Mouse (Mus musculus) embryonic facial prominence, embryonic 14.5 days (tissue): ENCODE measurements around the gene Prr14. TPM values are rescaled to one million over a fixed set of nuclear protein-coding genes. Genes with fewer than 3 reads are reported as not detected.
"Not testable (repeated sequence)": the region's sequence is repeated elsewhere in the genome, so short reads cannot be mapped to it uniquely, and the experiment has no call there.

Experiments
- ATAC-seq: fragments of 200-750 bp; cut with Nextera tagmentation; 2 replicates; pipeline ENCODE4 v1.8.0; 2017; ENCODE audit warnings: low read depth, moderate number of reproducible peaks, moderate TSS enrichment
- DNase-seq: peaks from one replicate; pipeline ENCODE4 v3.0.0-alpha.2; 2015; ENCODE audit warnings: low spot score
- H3K27ac ChIP-seq: fragments of 300-500 bp; sonication (generic); replicated peaks from 2 replicates; pipeline ENCODE4 v1.5.1; 2014; ENCODE audit warnings: low read depth, mild to moderate bottlenecking, low read length, moderate library complexity
- H3K27me3 ChIP-seq: fragments of 300-500 bp; sonication (generic); replicated peaks from 2 replicates; pipeline ENCODE4 v1.6.1; 2014; ENCODE audit warnings: low read length; ENCODE audit not compliant: control insufficient read depth, insufficient read depth
- H3K36me3 ChIP-seq: fragments of 300-500 bp; sonication (generic); 2 replicates; pipeline ENCODE4 v1.6.1; 2014; ENCODE audit warnings: low read length, mixed read lengths; ENCODE audit not compliant: control insufficient read depth, insufficient read depth
- H3K4me1 ChIP-seq: fragments of 300-500 bp; sonication (generic); 2 replicates; pipeline ENCODE4 v1.6.1; 2014; ENCODE audit warnings: antibody characterized with exemption, low read length; ENCODE audit not compliant: control insufficient read depth, insufficient read depth
- H3K4me2 ChIP-seq: fragments of 300-500 bp; sonication (generic); 2 replicates; pipeline ENCODE4 v1.6.1; 2014; ENCODE audit warnings: low read depth, mild to moderate bottlenecking, low read length, moderate library complexity, mixed read lengths
- H3K4me3 ChIP-seq: fragments of 300-500 bp; sonication (generic); 2 replicates; pipeline ENCODE4 v1.5.1; 2014; ENCODE audit warnings: low read depth, mild to moderate bottlenecking, low read length
- H3K9ac ChIP-seq: fragments of 300-500 bp; sonication (generic); 2 replicates; pipeline ENCODE4 v1.6.1; 2014; ENCODE audit warnings: low read depth, mild to moderate bottlenecking, low read length, moderate library complexity, mixed read lengths
- H3K9me3 ChIP-seq: fragments of 300-500 bp; sonication (generic); 2 replicates; pipeline ENCODE4 v1.6.1; 2016; ENCODE audit warnings: low read length; ENCODE audit not compliant: control insufficient read depth
- WGBS: fragments of 180-500 bp; shearing (Covaris S2); extraction: QIAGEN DNeasy Blood & Tissue Kit; methylation state at CpG from one replicate; pipeline ENCODE4 v1.1.7; 2014; 5-methylcytosine and 5-hydroxymethylcytosine counted together
- polyA plus RNA-seq: library from polyadenylated mRNA; unstranded; fragments of >200 nt; fragmentation: Nextera tagmentation; extraction: Ambion mirVana; gene quantifications from 2 replicates; pipeline ENCODE4 v1.2.1, GENCODE M21; 2014

Prr14 gene
- 40.4 and 41.9 TPM in 2 replicates for polyA plus RNA-seq

DNA sequence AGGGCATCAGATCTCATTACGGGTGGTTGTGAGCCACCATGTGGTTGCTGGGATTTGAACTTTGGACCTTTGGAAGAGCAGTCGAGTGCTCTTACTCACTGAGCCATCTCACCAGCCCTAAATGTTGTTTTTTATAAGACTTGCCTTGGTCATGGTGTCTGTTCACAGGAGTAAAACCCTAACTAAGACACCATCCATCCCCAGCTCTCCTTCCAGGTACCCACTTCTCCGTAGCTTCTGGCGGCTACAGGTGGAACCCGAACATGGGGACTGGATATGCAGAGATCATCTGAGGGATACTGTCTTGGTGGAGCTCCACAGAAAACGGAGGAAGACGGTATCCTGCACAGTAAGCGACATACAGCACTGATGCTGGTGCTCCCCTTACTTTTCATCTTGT, at the start of gene Prr14:
Gene Prr14 (plus strand): TSS at position 301 of the 400 bp plus-strand sequence.
- peaks cover 52% of the 10 kb centered on the region for H3K36me3 ChIP-seq

GRCm38 (mm10) chr7:127411418-127411817, 48.0 kb upstream of the Prr14 start:
- no peak overlapping the region for H3K9ac ChIP-seq
- DNase-seq (no peak), ATAC-seq (no peak)
- H3K4me2 ChIP-seq = no peak overlapping the region
- H3K27ac ChIP-seq = no peak overlapping the region
- H3K9me3 ChIP-seq = no peaks in the 10 kb centered on the region
- H3K36me3 ChIP-seq = no peaks in the 10 kb centered on the region
- WGBS = 77% methylated on average over 2 of the region's 2 CpGs
- H3K27me3 ChIP-seq = no peaks in the 10 kb centered on the region
- no peak overlapping the region for H3K4me3 ChIP-seq
- H3K4me1 ChIP-seq = no peaks in the 10 kb centered on the region

More for the DNA sequence above, at the start of gene Prr14:
- DNase-seq, H3K9me3 ChIP-seq, H3K27ac ChIP-seq, H3K9ac ChIP-seq, H3K4me1 ChIP-seq, H3K4me3 ChIP-seq, H3K27me3 ChIP-seq, H3K4me2 ChIP-seq, ATAC-seq: not testable (repeated sequence)
- 96% methylated on average over 8 of the region's 8 CpGs for WGBS

DNA sequence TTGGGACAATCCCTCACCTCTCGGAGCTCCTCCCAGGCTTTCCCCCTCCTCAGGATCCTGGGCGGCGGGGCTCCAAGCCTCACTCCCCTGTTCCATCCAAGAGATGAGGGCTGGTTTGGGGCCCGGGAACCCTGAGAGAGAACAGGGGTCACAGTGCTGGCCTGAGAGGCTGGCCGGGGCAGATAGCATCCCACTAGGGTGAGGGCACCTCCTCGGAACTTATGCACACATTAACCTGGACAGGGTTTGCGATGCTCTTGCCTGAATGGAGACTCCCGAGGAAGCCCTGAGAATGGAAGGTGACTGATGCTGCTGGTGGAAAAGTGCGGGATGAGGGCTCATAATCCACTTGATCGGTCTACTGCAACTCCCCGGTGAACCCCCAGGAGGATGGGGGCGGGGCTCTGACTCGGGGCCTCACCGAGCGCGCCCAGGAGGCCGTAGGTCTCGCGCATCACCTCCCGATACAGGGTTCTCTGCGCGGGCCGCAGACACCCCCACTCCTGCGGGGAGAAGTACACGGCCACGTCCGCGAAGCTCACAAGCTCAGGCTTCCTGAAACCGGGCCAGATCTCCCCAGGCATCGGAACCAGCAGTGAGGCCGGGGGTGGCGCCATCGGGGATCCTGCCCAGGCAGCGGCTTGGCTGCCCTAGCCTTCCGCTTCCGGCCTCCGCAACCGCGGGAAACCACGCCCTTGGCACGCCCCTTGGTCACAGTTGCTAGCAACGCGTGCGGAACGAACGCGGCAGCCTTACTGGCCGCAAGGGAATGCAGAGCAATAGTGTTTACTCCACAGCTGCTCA, 37.8 kb upstream of the Prr14 start, which contains the start of gene Zfp688:
Gene Zfp688 (minus strand): TSS at position 681 of the 804 bp plus-strand sequence.
- H3K27ac ChIP-seq = peak within 1 kb of the TSS; percentile 45; the same call in 1 of the 2 replicates
- H3K9me3 ChIP-seq = no peaks in the 10 kb centered on the region
- peaks cover 9% of the 10 kb centered on the region; the same call in 1 of the 2 replicates for H3K36me3 ChIP-seq
- DNase-seq (peak; percentile 95), ATAC-seq (peak; percentile 98)
- peak within 1 kb of the TSS; percentile 78 for H3K4me3 ChIP-seq
- H3K4me2 ChIP-seq = peak within 1 kb of the TSS; percentile 96
- 0 out of 2 replicates have a peak, but pooled peaks cover 3% of the 10 kb centered on the region for H3K27me3 ChIP-seq
- peak within 1 kb of the TSS; percentile 83 for H3K9ac ChIP-seq
- peaks cover 5% of the 10 kb centered on the region; the same call in 1 of the 2 replicates for H3K4me1 ChIP-seq
- under 1% methylated on average over 37 of the region's 48 CpGs for WGBS

DNA sequence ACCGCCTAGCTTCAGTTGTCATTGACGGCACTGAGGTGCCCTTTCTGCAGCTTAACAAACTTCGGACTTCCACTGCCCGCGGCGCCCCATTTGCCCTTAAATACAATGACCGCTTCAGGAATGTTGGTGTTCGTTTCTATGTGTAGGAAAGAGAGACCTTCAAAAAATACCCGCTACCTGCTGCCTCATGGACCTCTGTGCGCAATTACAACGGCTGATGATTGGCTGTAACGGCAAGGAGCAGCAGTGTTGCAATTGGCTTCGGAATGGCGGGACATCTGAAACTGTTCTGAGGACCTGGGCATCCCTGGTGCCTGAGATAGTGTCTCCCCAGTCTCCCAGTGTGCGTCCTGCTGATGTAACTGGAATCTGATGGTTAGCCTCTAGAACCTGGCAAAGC, 37.2 kb upstream of the Prr14 start:
- peak overlapping the region; percentile 83 for H3K9ac ChIP-seq
- WGBS = 2% methylated on average over 15 of the region's 15 CpGs
- H3K9me3 ChIP-seq = no peaks in the 10 kb centered on the region
- peak overlapping the region; percentile 78 for H3K4me3 ChIP-seq
- 0 out of 2 replicates have a peak, but pooled peaks cover 3% of the 10 kb centered on the region for H3K27me3 ChIP-seq
- peaks cover 5% of the 10 kb centered on the region; the same call in 1 of the 2 replicates for H3K4me1 ChIP-seq
- peak; percentile 35 for DNase-seq
- peak overlapping the region; percentile 96 for H3K4me2 ChIP-seq
- H3K36me3 ChIP-seq = peaks cover 9% of the 10 kb centered on the region; the same call in 1 of the 2 replicates
- peak; percentile 51; the same call in 1 of the 2 replicates for ATAC-seq
- peak overlapping the region; percentile 45; the same call in 1 of the 2 replicates for H3K27ac ChIP-seq

DNA sequence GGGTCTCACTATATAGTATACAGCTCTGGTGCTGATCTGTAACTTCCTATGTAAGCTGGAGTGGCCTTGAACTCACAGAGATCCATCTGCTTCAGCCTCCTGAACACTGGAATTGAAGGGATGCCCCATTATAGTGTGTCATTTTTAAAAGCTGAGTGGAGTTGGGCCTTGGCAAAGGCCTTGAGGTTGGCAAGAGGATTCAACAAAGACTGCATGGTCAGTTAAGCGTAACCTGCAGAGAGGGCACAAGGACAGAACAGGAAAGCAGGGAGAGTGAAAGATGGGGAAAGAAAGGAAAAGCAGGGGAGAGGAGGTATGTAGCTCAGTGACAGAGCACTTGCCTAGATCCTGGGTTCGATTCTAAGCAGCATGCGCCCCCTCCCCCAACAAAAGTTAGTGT, 34.1 kb upstream of the Prr14 start:
- H3K4me2 ChIP-seq = no peak overlapping the region
- H3K9ac ChIP-seq = no peak overlapping the region
- no peaks in the 10 kb centered on the region for H3K9me3 ChIP-seq
- no peak overlapping the region for H3K4me3 ChIP-seq
- 0 out of 2 replicates have a peak, but pooled peaks cover 3% of the 10 kb centered on the region for H3K27me3 ChIP-seq
- H3K27ac ChIP-seq = no peak overlapping the region
- peaks cover 5% of the 10 kb centered on the region; the same call in 1 of the 2 replicates for H3K4me1 ChIP-seq
- ATAC-seq (no peak), DNase-seq (no peak)
- 83% methylated on average over 3 of the region's 3 CpGs for WGBS
- no peaks in the 10 kb centered on the region for H3K36me3 ChIP-seq

- no peak for DNase-seq
- H3K4me2 ChIP-seq = no peak overlapping the region
- no peaks in the 10 kb centered on the region for H3K36me3 ChIP-seq
- H3K9ac ChIP-seq = no peak overlapping the region
- 0 out of 2 replicates have a peak, but pooled peaks cover 3% of the 10 kb centered on the region for H3K27me3 ChIP-seq
- no peaks in the 10 kb centered on the region for H3K9me3 ChIP-seq
- H3K27ac ChIP-seq = no peak overlapping the region
- 86% methylated on average over 2 of the region's 2 CpGs for WGBS
- no peak overlapping the region for H3K4me3 ChIP-seq
- ATAC-seq = no peak
- H3K4me1 ChIP-seq = peaks cover 5% of the 10 kb centered on the region; the same call in 1 of the 2 replicates
These were observed 33.5 kb upstream of the Prr14 start for GRCm38 (mm10) chr7:127425911-127426310.

GRCm38 (mm10) chr7:127426354-127426753, 33.1 kb upstream of the Prr14 start:
- 67% methylated on average over 3 of the region's 3 CpGs for WGBS
- H3K27ac ChIP-seq = no peak overlapping the region
- H3K9me3 ChIP-seq = no peaks in the 10 kb centered on the region
- no peak overlapping the region for H3K4me2 ChIP-seq
- DNase-seq (no peak), ATAC-seq (no peak)
- no peaks in the 10 kb centered on the region for H3K36me3 ChIP-seq
- H3K9ac ChIP-seq = no peak overlapping the region
- H3K4me1 ChIP-seq = peaks cover 5% of the 10 kb centered on the region; the same call in 1 of the 2 replicates
- H3K4me3 ChIP-seq = no peak overlapping the region
- 0 out of 2 replicates have a peak, but pooled peaks cover 3% of the 10 kb centered on the region for H3K27me3 ChIP-seq

DNA sequence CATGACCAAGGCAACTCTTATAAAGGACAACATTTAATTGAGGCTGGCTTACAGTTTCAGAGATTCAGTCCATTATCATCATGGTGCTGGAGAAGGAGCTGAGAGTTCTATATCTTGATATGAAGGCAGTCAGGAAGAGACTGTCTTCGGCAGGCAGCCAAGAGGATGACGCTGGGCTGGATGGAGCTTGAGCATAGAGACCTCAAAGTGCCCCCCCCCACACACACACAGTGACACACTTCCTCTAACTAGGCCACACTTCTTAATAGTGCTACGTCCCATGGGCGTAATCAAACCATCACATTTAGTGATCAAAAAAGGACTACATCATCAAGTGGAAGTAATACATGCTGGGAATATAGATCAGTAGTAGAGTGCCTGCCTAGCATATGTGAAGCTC, 24.2 kb upstream of the Prr14 start:
- DNase-seq = no peak
- Histone ChIP-seq H3K4me3 (no peak overlapping the region), H3K9me3 (peaks cover 13% of the 10 kb centered on the region; the same call in 1 of the 2 replicates), H3K27ac (no peak overlapping the region), H3K4me1 (no peaks in the 10 kb centered on the region), H3K27me3 (no peaks in the 10 kb centered on the region), H3K9ac (no peak overlapping the region), H3K36me3 (no peaks in the 10 kb centered on the region), H3K4me2 (no peak overlapping the region)
- WGBS = 87% methylated on average over 4 of the region's 4 CpGs
- ATAC-seq = no peak
